Mouse (Mus musculus) kidney, adult 10 weeks (tissue): ENCODE data around the gene Ttc28. TPM values are rescaled to one million over a fixed set of nuclear protein-coding genes. Genes with fewer than 3 reads are reported as not detected.

Source experiments
- polyA plus RNA-seq: library from polyadenylated mRNA; stranded (reverse); fragments of 350-450 nt; fragmentation: Illumina TruSeq; extraction: RNeasy Lipid Tissue Mini Kit (QIAGEN cat#74804); gene quantifications from one replicate; pipeline ENCODE4 v1.2.3, GENCODE M21; 2014; ENCODE audit warnings: low read depth, low replicate concordance

Ttc28 gene
- 1.8 TPM for polyA plus RNA-seq

GRCm38 (mm10) chr5:110879584-110880374 lies at the start of gene Ttc28:
TSS of gene Ttc28 (plus strand) at chr5:110879803.

GRCm38 (mm10) chr5:110839678-110840365 lies 39.8 kb upstream of the Ttc28 start, which contains the start of the genes Hscb and Chek2:
TSS of gene Hscb (minus strand) at chr5:110839777.
TSS of gene Chek2 (plus strand) at chr5:110839979.

DNA sequence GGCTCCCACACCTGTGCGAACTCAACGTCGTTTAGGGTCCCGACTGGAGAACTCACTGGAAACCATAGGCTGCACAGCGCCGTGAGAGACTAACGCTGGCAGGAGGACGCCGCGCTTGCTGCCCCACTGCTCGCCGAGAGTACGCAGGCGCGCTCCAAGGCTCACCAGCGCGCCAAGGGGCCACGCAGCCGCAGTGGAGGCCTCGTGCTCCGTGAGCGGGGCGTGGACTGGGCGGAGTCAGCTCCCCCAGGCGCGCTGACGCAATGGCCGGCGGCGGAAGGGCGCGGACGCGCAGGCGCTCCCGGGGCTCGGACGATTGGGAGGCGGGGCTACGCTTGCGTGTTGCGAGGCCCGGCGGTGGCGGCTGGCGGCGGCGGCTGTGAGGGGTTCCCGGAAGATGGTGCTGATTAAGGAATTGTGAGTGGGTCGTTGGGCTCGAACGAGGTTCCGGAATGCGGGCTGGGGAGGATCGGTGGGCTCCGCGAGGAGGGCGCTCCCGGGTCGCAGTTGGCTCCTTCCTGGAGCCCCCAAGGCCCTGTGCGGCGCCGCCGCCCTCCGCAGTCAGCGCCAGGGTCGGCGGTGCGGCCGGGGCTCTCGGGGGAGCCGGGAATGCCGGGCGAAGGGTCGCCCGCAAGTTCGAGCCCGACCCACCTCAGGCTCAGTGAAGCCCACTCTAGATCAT lies 451.0 kb downstream of the Ttc28 start, which contains the start of gene Pitpnb:
TSS of gene Pitpnb (plus strand) at position 347 of the 682 bp plus-strand sequence.

Other genes with a start within 250 kb of the Ttc28 start
- 1.7 TPM for gene Noc4l, start 226.4 kb upstream of the Ttc28 start, polyA plus RNA-seq
- 3.6 TPM for gene Ddx51, start 226.4 kb upstream of the Ttc28 start, polyA plus RNA-seq
- 10.2 TPM for gene Ep400, start 109.1 kb upstream of the Ttc28 start, polyA plus RNA-seq
- gene Pus1, start 99.1 kb upstream of the Ttc28 start, polyA plus RNA-seq, result not detected
- gene Ulk1, start 69.7 kb upstream of the Ttc28 start, polyA plus RNA-seq, result 8.3 TPM
- gene Hscb, start 40.0 kb upstream of the Ttc28 start, polyA plus RNA-seq, result 65.1 TPM
- 9.4 TPM for gene Chek2, start 39.8 kb upstream of the Ttc28 start, polyA plus RNA-seq